Mouse (Mus musculus) lung, adult 2 months (tissue): ENCODE results near the gene Styx.

ENCODE experiments used
- CTCF ChIP-seq: fragments of 200-500 bp; IDR thresholded peaks from 2 replicates; pipeline ENCODE4 v1.5.1; 2011; ENCODE audit warnings: mild to moderate bottlenecking, low read length, control low read depth; ENCODE audit not compliant: insufficient read depth
- POLR2A ChIP-seq: fragments of 200-500 bp; IDR thresholded peaks from 2 replicates; pipeline ENCODE4 v1.6.1; 2011; ENCODE audit warnings: low read depth, mild to moderate bottlenecking, control low read depth, low read length, borderline replicate concordance; ENCODE audit errors: extremely low read depth

DNA sequence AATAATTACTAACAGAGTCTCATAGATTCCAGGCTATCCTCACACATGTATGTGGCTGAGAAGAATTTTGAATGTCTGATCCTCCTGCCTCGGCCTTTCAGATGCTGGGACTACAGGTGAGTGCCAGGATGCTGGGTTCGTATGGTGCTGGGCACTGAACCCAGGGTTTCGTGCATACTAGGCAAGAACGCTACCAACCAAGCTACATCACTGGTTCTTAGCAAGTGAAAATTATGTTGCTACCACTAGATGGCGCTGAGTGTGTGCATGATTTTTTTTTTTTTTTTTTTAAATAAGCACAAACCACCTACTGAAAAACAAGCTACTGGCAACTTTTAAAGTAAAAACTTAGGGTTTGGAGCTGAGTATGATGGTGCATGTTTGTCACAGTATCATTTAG is 72.3 kb downstream of the Styx start:
- TF ChIP-seq POLR2A, result no peak
- peak; percentile 23; the same call in 1 of the 2 replicates for TF ChIP-seq CTCF
